Mouse (Mus musculus) heart, postnatal 0 days (tissue): Measurements from ENCODE around the gene Gm9918.

Source experiments
- CTCF ChIP-seq: IDR thresholded peaks from 2 replicates; pipeline ENCODE4 v1.5.1; 2016; ENCODE audit warnings: antibody characterized with exemption, control low read depth, low read depth
- EP300 ChIP-seq: IDR thresholded peaks from 2 replicates; pipeline ENCODE4 v1.6.1; 2016; ENCODE audit warnings: antibody characterized with exemption, low read depth

DNA sequence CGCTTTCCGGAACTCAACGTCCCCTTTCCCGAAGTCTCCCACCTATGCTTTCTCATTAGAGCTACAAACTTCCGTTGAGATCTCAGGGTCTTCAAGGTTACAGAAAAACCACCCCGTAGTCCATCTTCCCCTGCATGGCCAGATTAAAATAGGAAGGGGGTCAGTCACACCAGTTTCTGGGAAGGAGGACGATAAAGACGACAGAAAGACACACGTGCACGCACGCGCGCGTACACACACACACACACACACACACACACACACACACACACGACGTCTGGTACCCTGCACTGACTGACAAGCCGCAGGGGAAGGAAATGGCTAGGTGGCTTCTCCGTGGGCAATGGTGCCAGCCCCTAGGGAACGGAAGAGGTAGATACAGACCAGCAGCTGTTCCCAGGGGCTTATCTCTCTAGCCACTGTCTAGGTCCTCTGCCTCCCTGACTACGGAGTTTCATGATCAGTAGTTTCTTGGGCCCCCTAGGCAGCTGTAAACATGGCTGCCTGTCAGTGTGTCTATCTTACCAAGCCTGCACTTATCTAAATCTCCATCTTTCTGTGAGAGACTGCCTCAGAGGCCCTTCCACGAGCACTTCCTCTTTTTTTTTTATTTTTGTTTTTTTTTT is 45.3 kb upstream of the Gm9918 start:
- TF ChIP-seq EP300: no peak
- no peak for TF ChIP-seq CTCF
